Mouse (Mus musculus) adrenal gland, postnatal 36 days (tissue): ENCODE data around the gene Zdhhc12. TPM values are rescaled to one million over a fixed set of nuclear protein-coding genes. Genes with fewer than 3 reads are reported as not detected.

Source experiments
- total RNA-seq, 2 experiments: library from RNA; stranded (reverse); gene quantifications; 2 replicates each; pipeline ENCODE4 v1.2.3; 2021

Zdhhc12 gene
- total RNA-seq, 2 experiments from 2014 or later: 16.2 to 25.8 TPM

Other genes starting within 250 kb of the Zdhhc12 start
- 10 to 100 TPM; 11.6 to 15.8 TPM for gene Cercam, start 224.5 kb downstream of the Zdhhc12 start, total RNA-seq
- gene Odf2, start 204.4 kb downstream of the Zdhhc12 start, total RNA-seq: 10 to 100 TPM; 35.4 to 36.0 TPM
- 10 to 100 TPM; 29.8 to 32.1 TPM for gene Gle1, start 158.2 kb downstream of the Zdhhc12 start, total RNA-seq
- gene Sptan1, start 128.1 kb downstream of the Zdhhc12 start, total RNA-seq: 100 to 1,000 TPM; 197 to 273 TPM
- 10 to 100 TPM; 15.8 to 20.9 TPM for gene Wdr34, start 44.8 kb downstream of the Zdhhc12 start, total RNA-seq
- gene Set, start 36.3 kb downstream of the Zdhhc12 start, total RNA-seq: 100 to 1,000 TPM; 255 to 277 TPM
- 1 to 10 TPM; 5.5 to 6.3 TPM for gene Pkn3, start 16.0 kb downstream of the Zdhhc12 start, total RNA-seq
- gene Zer1, start 30.9 kb upstream of the Zdhhc12 start, total RNA-seq: 10 to 100 TPM; 32.0 to 40.7 TPM
- gene Tbc1d13, start 40.1 kb upstream of the Zdhhc12 start, total RNA-seq: 10 to 100 TPM; 49.3 to 56.3 TPM
- 10 to 100 TPM; 33.0 to 44.2 TPM for gene Endog, start 77.8 kb upstream of the Zdhhc12 start, total RNA-seq
- 10 to 100 TPM; 22.4 to 26.0 TPM for gene Spout1, start 84.8 kb upstream of the Zdhhc12 start, total RNA-seq
- gene Kyat1, start 112.2 kb upstream of the Zdhhc12 start, total RNA-seq: 10 to 100 TPM; 20.7 to 28.2 TPM
- gene Lrrc8a, start 144.1 kb upstream of the Zdhhc12 start, total RNA-seq: 10 to 100 TPM; 57.6 to 75.2 TPM
- gene Gm28035, start 146.9 kb upstream of the Zdhhc12 start, total RNA-seq: 1 to 10 TPM; 1.3 to 2.1 TPM
- gene Phyhd1, start 172.6 kb upstream of the Zdhhc12 start, total RNA-seq: 10 to 100 TPM; 15.3 to 19.5 TPM
- not detected for gene Gm28038, start 187.4 kb upstream of the Zdhhc12 start, total RNA-seq
- 10 to 100 TPM; 42.8 to 51.3 TPM for gene Dolk, start 192.7 kb upstream of the Zdhhc12 start, total RNA-seq
- 10 to 100 TPM; 33.9 to 35.9 TPM for gene Nup188, start 192.7 kb upstream of the Zdhhc12 start, total RNA-seq